8 mouse cellular contexts compared by ENCODE assay signal in the genomic region with DNA sequence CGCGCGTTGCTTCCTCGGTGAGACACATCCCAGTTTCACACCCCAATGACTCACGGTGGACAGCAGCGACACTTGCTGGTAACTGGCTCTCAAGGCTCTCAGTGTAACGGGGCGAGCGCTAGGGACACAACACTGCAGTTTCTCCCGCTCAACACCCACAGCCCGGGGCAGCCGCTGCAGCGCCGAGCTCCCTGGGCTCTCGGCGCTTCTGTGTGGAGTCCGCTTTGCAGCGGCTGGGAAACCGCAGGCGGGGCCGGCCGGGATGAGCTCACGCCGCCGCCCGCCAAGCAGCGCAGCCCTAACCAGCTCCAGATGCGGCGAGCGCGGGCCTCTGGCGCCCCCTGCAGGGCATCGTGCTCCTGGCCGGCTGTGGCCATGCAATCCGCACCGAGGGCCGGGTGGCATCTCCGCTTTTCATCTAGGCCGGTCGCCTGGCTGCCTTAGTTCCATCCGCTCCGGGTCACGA. TPM values are rescaled to one million over a fixed set of nuclear protein-coding genes. Genes with fewer than 3 reads are reported as not detected.
A peak's percentile ranks its signal among the peaks of the same experiment; 100 is the strongest.
DNase-seq lines count a peak whose midpoint lies in the region; ATAC-seq lines count a peak whose summit lies in the region.

No protein-coding gene starts in this region.

- peaks cover 6% of the 10 kb centered on the region for H3K4me1 ChIP-seq in intestine, embryonic 14.5 days (replicated peaks; ENCODE audit: control insufficient read depth, insufficient read depth, low read length)

- intact Hi-C loops in left cerebral cortex, postnatal 14 days (cut with DNase I) = loop anchor here (2.0 to 5.0 kb wide), 3 partner anchors 64 to 369 kb away; no protein-coding TSS in a partner anchor

- H3K4me2 ChIP-seq in intestine, embryonic 14.5 days (ENCODE audit: low read length) = peak overlapping the region; percentile 77

- H3K36me3 ChIP-seq in intestine, embryonic 14.5 days (ENCODE audit: control insufficient read depth, insufficient read depth, low read length) = no peaks in the 10 kb centered on the region

- peak overlapping the region; percentile 60 for H3K9ac ChIP-seq in intestine, embryonic 14.5 days (ENCODE audit: low read length)

- H3K4me3 ChIP-seq in intestine, embryonic 14.5 days (ENCODE audit: low read depth, low read length) = peak overlapping the region; percentile 49

- H3K9me3 ChIP-seq in intestine, embryonic 14.5 days (ENCODE audit: control insufficient read depth, low read length) = no peaks in the 10 kb centered on the region

- ATAC-seq in intestine, embryonic 14.5 days (replicated peaks; ENCODE audit: low FRiP score, low TSS enrichment, low read depth) = peak; percentile 94

- WGBS in intestine, embryonic 14.5 days = under 1% methylated on average over 43 of the region's 43 CpGs

- H3K27me3 ChIP-seq in intestine, embryonic 14.5 days (replicated peaks; ENCODE audit: control insufficient read depth, insufficient read depth, low read length) = no peaks in the 10 kb centered on the region

- H3K27ac ChIP-seq in intestine, embryonic 14.5 days (ENCODE audit: low read depth) = peak overlapping the region; percentile 51; the same call in 1 of the 2 replicates

- peak; percentile 95 to 98 for DNase-seq in adrenal gland, adult (ENCODE audit: inconsistent age in 2 of 2, low spot score in 1 of 2)
- DNase-seq in embryo, embryonic 10.5 days (ENCODE audit: low spot score) = peak; percentile 96
- peak; percentile 93 for DNase-seq in gastrocnemius, postnatal 25 days
- DNase-seq in intestine, embryonic 14.5 days (ENCODE audit: low spot score) = peak; percentile 99
- DNase-seq in left cerebral cortex, postnatal 14 days (ENCODE audit: low spot score in 2 of 2) = peak; percentile 94 to 95
- peak; percentile 93 for DNase-seq in mesoderm, embryonic 11.5 days (ENCODE audit: low read depth, low spot score)
- DNase-seq in right cerebral cortex, postnatal 36 days (ENCODE audit: low spot score in 2 of 2) = peak; percentile 86 to 87
- DNase-seq in yolk sac, embryonic 10.5 days (ENCODE audit: low spot score) = peak; percentile 89

RNA-seq across cellular contexts. Expression of a gene that starts 16.7 kb away (rescaled TPM):
- not detected for total RNA-seq in gastrocnemius, postnatal 25 days (2021)
- not detected in 2 replicates for polyA plus RNA-seq in intestine, embryonic 14.5 days (2014; fragmentation: Nextera tagmentation; extraction: Ambion mirVana)
- total RNA-seq in left cerebral cortex, postnatal 14 days (2021) = not detected

RNA-seq across cellular contexts. Expression of a gene that starts 32.5 kb away (rescaled TPM):
- not detected for total RNA-seq in gastrocnemius, postnatal 25 days (2021)
- not detected in 2 replicates for polyA plus RNA-seq in intestine, embryonic 14.5 days (2014; fragmentation: Nextera tagmentation; extraction: Ambion mirVana)
- total RNA-seq in left cerebral cortex, postnatal 14 days (2021) = not detected

RNA-seq across cellular contexts. Expression of a gene that starts 34.3 kb away (rescaled TPM):
- total RNA-seq in gastrocnemius, postnatal 25 days (2021) = 1 to 10 TPM; 1.3 to 2.4 TPM
- polyA plus RNA-seq in intestine, embryonic 14.5 days (2014; fragmentation: Nextera tagmentation; extraction: Ambion mirVana) = 25.7 and 26.7 TPM in 2 replicates
- total RNA-seq in left cerebral cortex, postnatal 14 days (2021) = 1 to 10 TPM; 6.4 to 8.3 TPM

RNA-seq across cellular contexts. Expression of a gene that starts 39.6 kb away (rescaled TPM):
- total RNA-seq in gastrocnemius, postnatal 25 days (2021) = 100 to 1,000 TPM; 119 to 840 TPM
- polyA plus RNA-seq in intestine, embryonic 14.5 days (2014; fragmentation: Nextera tagmentation; extraction: Ambion mirVana) = 0.23 and 1.6 TPM in 2 replicates
- under 1 TPM in 1 of 2 experiments, not detected in 1; 0.53 TPM for total RNA-seq in left cerebral cortex, postnatal 14 days (2021)

RNA-seq across cellular contexts. Expression of a gene that starts 45.2 kb away (rescaled TPM):
- not detected for total RNA-seq in gastrocnemius, postnatal 25 days (2021)
- polyA plus RNA-seq in intestine, embryonic 14.5 days (2014; fragmentation: Nextera tagmentation; extraction: Ambion mirVana) = not detected in 2 replicates
- not detected for total RNA-seq in left cerebral cortex, postnatal 14 days (2021)

Comparison
In these comparisons a context has a peak if more than half of its experiments do, and no peak if none do; other contexts are left out.
1. Peak in every context shown above with its lines: DNase-seq, ATAC-seq, H3K4me3 ChIP-seq and H3K27ac ChIP-seq.